Mouse (Mus musculus) forebrain, embryonic 10.5 days (tissue): ENCODE data around the gene Spon1. TPM values are rescaled to one million over a fixed set of nuclear protein-coding genes. Genes with fewer than 3 reads are reported as not detected.
A peak's percentile ranks its signal among the peaks of the same experiment; 100 is the strongest.

Experiments
- DNase-seq: peaks from one replicate; pipeline ENCODE4 v3.0.0-alpha.2; 2017; ENCODE audit warnings: low spot score; ENCODE audit errors: extremely low spot score
- H3K27ac ChIP-seq: fragments of 300-500 bp; sonication (generic); 2 replicates; pipeline ENCODE4 v1.5.1; 2016; ENCODE audit warnings: mild to moderate bottlenecking
- H3K27me3 ChIP-seq: fragments of 300-500 bp; sonication (generic); 2 replicates; pipeline ENCODE4 v1.6.1; 2016; ENCODE audit warnings: mild to moderate bottlenecking; ENCODE audit not compliant: poor library complexity, severe bottlenecking
- H3K36me3 ChIP-seq: fragments of 300-500 bp; sonication (generic); replicated peaks from 2 replicates; pipeline ENCODE4 v1.6.1; 2016; ENCODE audit warnings: mild to moderate bottlenecking, moderate library complexity
- H3K4me1 ChIP-seq: fragments of 300-500 bp; sonication (generic); 2 replicates; pipeline ENCODE4 v1.6.1; 2016
- H3K4me3 ChIP-seq: fragments of 300-500 bp; sonication (generic); 2 replicates; pipeline ENCODE4 v1.5.1; 2016; ENCODE audit warnings: mild to moderate bottlenecking, moderate library complexity
- H3K9me3 ChIP-seq: fragments of 300-500 bp; sonication (generic); 2 replicates; pipeline ENCODE4 v1.6.1; 2016; ENCODE audit warnings: mild to moderate bottlenecking, moderate library complexity
- WGBS: fragments of 180-500 bp; shearing (Covaris S2); methylation state at CpG from one replicate; pipeline ENCODE4 v1.1.7; 2016; 5-methylcytosine and 5-hydroxymethylcytosine counted together
- polyA plus RNA-seq: library from polyadenylated mRNA; unstranded; fragments of >200 nt; fragmentation: Nextera tagmentation; extraction: Ambion mirVana; gene quantifications from 2 replicates; pipeline ENCODE4 v1.2.1, GENCODE M21; 2016

Gene Spon1
- polyA plus RNA-seq, 1 experiment from 2014 or later: 10.3 TPM

- 91% methylated on average over 5 of the region's 5 CpGs for WGBS
These were observed 314.5 kb downstream of the Spon1 start for GRCm38 (mm10) chr7:114080250-114080649.

GRCm38 (mm10) chr7:114081633-114082420 lies 316.0 kb downstream of the Spon1 start:
- WGBS: 89% methylated on average over 21 of the region's 21 CpGs

More at GRCm38 (mm10) chr7:114080250-114080649, 314.5 kb downstream of the Spon1 start:
- H3K27ac ChIP-seq: no peak overlapping the region
- H3K9me3 ChIP-seq: 0 out of 2 replicates have a peak, but pooled peaks cover 3% of the 10 kb centered on the region
- DNase-seq: no peak
- no peaks in the 10 kb centered on the region for H3K27me3 ChIP-seq
- no peak overlapping the region for H3K4me3 ChIP-seq
- no peaks in the 10 kb centered on the region; the same call in 1 of the 2 replicates for H3K36me3 ChIP-seq
- H3K4me1 ChIP-seq: 0 out of 2 replicates have a peak, but pooled peaks cover 2% of the 10 kb centered on the region

GRCm38 (mm10) chr7:114083088-114083487 lies 317.3 kb downstream of the Spon1 start:
- Histone ChIP-seq H3K9me3 (no peaks in the 10 kb centered on the region), H3K36me3 (no peaks in the 10 kb centered on the region), H3K4me3 (no peak overlapping the region), H3K4me1 (peaks cover 22% of the 10 kb centered on the region), H3K27ac (no peak overlapping the region), H3K27me3 (no peaks in the 10 kb centered on the region)
- 92% methylated on average over 2 of the region's 2 CpGs for WGBS
- no peak for DNase-seq

More at GRCm38 (mm10) chr7:114081633-114082420, 316.0 kb downstream of the Spon1 start:
- Histone ChIP-seq H3K27me3 (no peaks in the 10 kb centered on the region), H3K36me3 (no peaks in the 10 kb centered on the region), H3K27ac (no peak overlapping the region), H3K4me3 (no peak overlapping the region), H3K4me1 (peaks cover 10% of the 10 kb centered on the region), H3K9me3 (no peaks in the 10 kb centered on the region)
- no peak for DNase-seq

- Histone ChIP-seq H3K4me1 (peaks cover 29% of the 10 kb centered on the region), H3K4me3 (no peak overlapping the region), H3K27ac (no peak overlapping the region), H3K27me3 (no peaks in the 10 kb centered on the region), H3K36me3 (no peaks in the 10 kb centered on the region), H3K9me3 (no peaks in the 10 kb centered on the region)
- DNase-seq: no peak
- WGBS: 83% methylated on average over 3 of the region's 3 CpGs
These were observed 318.0 kb downstream of the Spon1 start for GRCm38 (mm10) chr7:114083760-114084159.

GRCm38 (mm10) chr7:114086021-114086710 lies 320.4 kb downstream of the Spon1 start:
- 89% methylated on average over 6 of the region's 6 CpGs for WGBS
- Histone ChIP-seq H3K4me3 (no peak overlapping the region), H3K36me3 (no peaks in the 10 kb centered on the region), H3K4me1 (peaks cover 36% of the 10 kb centered on the region), H3K27me3 (no peaks in the 10 kb centered on the region), H3K9me3 (no peaks in the 10 kb centered on the region), H3K27ac (no peak overlapping the region)
- DNase-seq: no peak

- 37% methylated on average over 6 of the region's 6 CpGs for WGBS
- H3K9me3 ChIP-seq: no peaks in the 10 kb centered on the region
- H3K27me3 ChIP-seq: no peaks in the 10 kb centered on the region
- no peak overlapping the region for H3K4me3 ChIP-seq
- DNase-seq: no peak
- peaks cover 42% of the 10 kb centered on the region for H3K4me1 ChIP-seq
- H3K27ac ChIP-seq: no peak overlapping the region
- no peaks in the 10 kb centered on the region for H3K36me3 ChIP-seq
These were observed 321.5 kb downstream of the Spon1 start for GRCm38 (mm10) chr7:114087341-114087740.

- Histone ChIP-seq H3K4me3 (peak overlapping the region; percentile 19; the same call in 1 of the 2 replicates), H3K27ac (no peak overlapping the region), H3K9me3 (no peaks in the 10 kb centered on the region), H3K4me1 (peaks cover 47% of the 10 kb centered on the region), H3K27me3 (no peaks in the 10 kb centered on the region), H3K36me3 (no peaks in the 10 kb centered on the region)
- WGBS: 11% methylated on average over 11 of the region's 11 CpGs
- DNase-seq: no peak
These were observed 322.2 kb downstream of the Spon1 start for GRCm38 (mm10) chr7:114087986-114088385.

- DNase-seq: no peak
- Histone ChIP-seq H3K36me3 (no peaks in the 10 kb centered on the region), H3K27me3 (no peaks in the 10 kb centered on the region), H3K4me1 (peaks cover 53% of the 10 kb centered on the region), H3K4me3 (no peak overlapping the region), H3K9me3 (no peaks in the 10 kb centered on the region), H3K27ac (no peak overlapping the region)
- 70% methylated on average over 5 of the region's 5 CpGs for WGBS
These were observed 323.1 kb downstream of the Spon1 start for GRCm38 (mm10) chr7:114088918-114089317.

- no peaks in the 10 kb centered on the region for H3K9me3 ChIP-seq
- H3K36me3 ChIP-seq: no peaks in the 10 kb centered on the region
- no peak for DNase-seq
- WGBS: 90% methylated on average over 3 of the region's 3 CpGs
- no peak overlapping the region for H3K27ac ChIP-seq
- H3K4me3 ChIP-seq: no peak overlapping the region
- peaks cover 55% of the 10 kb centered on the region for H3K4me1 ChIP-seq
- no peaks in the 10 kb centered on the region for H3K27me3 ChIP-seq
These were observed 324.4 kb downstream of the Spon1 start for GRCm38 (mm10) chr7:114090231-114090630.

GRCm38 (mm10) chr7:114090892-114091545 lies 325.2 kb downstream of the Spon1 start:
- Histone ChIP-seq H3K4me1 (peaks cover 55% of the 10 kb centered on the region), H3K36me3 (no peaks in the 10 kb centered on the region), H3K9me3 (no peaks in the 10 kb centered on the region), H3K27ac (no peak overlapping the region), H3K27me3 (no peaks in the 10 kb centered on the region), H3K4me3 (no peak overlapping the region)
- no peak for DNase-seq
- 80% methylated on average over 10 of the region's 10 CpGs for WGBS
